Mouse (Mus musculus): ENCODE results near the gene Slfn3.

DNA sequence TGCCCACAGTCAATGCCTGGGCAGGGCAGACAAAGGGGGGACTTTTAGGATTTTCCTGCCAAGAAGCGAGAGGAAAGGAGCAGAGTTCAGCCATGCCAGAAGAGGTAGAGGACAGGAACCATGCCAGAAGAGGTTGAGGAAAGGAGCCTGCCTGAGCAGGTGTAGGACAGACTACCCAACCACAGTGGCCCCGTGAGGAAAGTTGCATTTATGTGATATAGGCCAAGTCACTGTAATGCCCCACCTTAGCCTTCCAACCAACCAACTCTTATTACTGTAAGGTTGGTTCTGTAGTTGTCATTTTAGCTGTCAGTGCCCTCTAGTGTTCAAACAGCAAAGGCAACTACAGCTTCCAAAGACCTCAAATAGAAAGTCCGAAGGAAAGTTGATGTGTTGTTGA, 871 bp downstream of the Slfn3 start:
- TF ChIP-seq CTCF (IDR thresholded peaks at IDR 0.05; ENCODE audit: low read depth, low read length) (no peak), POLR2A (IDR thresholded peaks at IDR 0.05; ENCODE audit: borderline replicate concordance, low read depth, low read length) (no peak)
